Mouse (Mus musculus) c-Kit-negative CD71-positive TER-119-positive erythroid progenitor cells, embryonic 14.5 days (primary cell): ENCODE measurements around the gene Golm1.
"Not testable (repeated sequence)": the region's sequence is repeated elsewhere in the genome, so short reads cannot be mapped to it uniquely, and the experiment has no call there.

Source experiments
- DNase-seq: peaks from one replicate; pipeline ENCODE4 v3.0.0-alpha.2; 2013; ENCODE audit warnings: low read depth, low spot score

The Golm1 gene

GRCm38 (mm10) chr13:59592058-59592457 is 83.6 kb downstream of the Golm1 start:
- DNase-seq, result not testable (repeated sequence)

- DNase-seq, result no peak
Observed at GRCm38 (mm10) chr13:59590691-59591090, 84.9 kb downstream of the Golm1 start.

GRCm38 (mm10) chr13:59589672-59590071 is 85.9 kb downstream of the Golm1 start:
- DNase-seq, result no peak

GRCm38 (mm10) chr13:59587201-59587600 is 88.4 kb downstream of the Golm1 start:
- no peak for DNase-seq

- DNase-seq, result peak; percentile 16
Observed at GRCm38 (mm10) chr13:59585648-59586005, 90.0 kb downstream of the Golm1 start.

GRCm38 (mm10) chr13:59584947-59585647 is 90.5 kb downstream of the Golm1 start, which contains the start of the genes Agtpbp1 and Naa35:
Gene Agtpbp1 (minus strand): TSS chr13:59585227.
Gene Naa35 (plus strand): TSS chr13:59585259.
- peak; percentile 98 for DNase-seq
